Mouse (Mus musculus) limb, embryonic 12.5 days (tissue): ENCODE results near the gene Pdzd2. TPM values are rescaled to one million over a fixed set of nuclear protein-coding genes. Genes with fewer than 3 reads are reported as not detected.

Experiments
- ATAC-seq: fragments of 200-750 bp; cut with Nextera tagmentation; 2 replicates; pipeline ENCODE4 v1.8.0; 2017; ENCODE audit warnings: low read depth, moderate TSS enrichment; ENCODE audit not compliant: insufficient number of reproducible peaks, insufficient read depth, low FRiP score, low TSS enrichment
- H3K27ac ChIP-seq: fragments of 300-500 bp; sonication (generic); 2 replicates; pipeline ENCODE4 v1.5.1; 2016; ENCODE audit warnings: mild to moderate bottlenecking, moderate library complexity
- H3K27me3 ChIP-seq: fragments of 300-500 bp; sonication (generic); 2 replicates; pipeline ENCODE4 v1.6.1; 2016; ENCODE audit warnings: mild to moderate bottlenecking, moderate library complexity
- H3K36me3 ChIP-seq: fragments of 300-500 bp; sonication (generic); 2 replicates; pipeline ENCODE4 v1.6.1; 2016; ENCODE audit warnings: mild to moderate bottlenecking, moderate library complexity
- H3K4me1 ChIP-seq: fragments of 300-500 bp; sonication (generic); replicated peaks from 2 replicates; pipeline ENCODE4 v1.6.1; 2016
- H3K4me2 ChIP-seq: fragments of 300-500 bp; sonication (generic); 2 replicates; pipeline ENCODE4 v1.6.1; 2016; ENCODE audit warnings: mild to moderate bottlenecking, moderate library complexity
- H3K4me3 ChIP-seq: fragments of 300-500 bp; sonication (generic); replicated peaks from 2 replicates; pipeline ENCODE4 v1.5.1; 2016; ENCODE audit warnings: mild to moderate bottlenecking
- H3K9ac ChIP-seq: fragments of 300-500 bp; sonication (generic); replicated peaks from 2 replicates; pipeline ENCODE4 v1.6.1; 2016; ENCODE audit warnings: mild to moderate bottlenecking, moderate library complexity
- H3K9me3 ChIP-seq: fragments of 300-500 bp; sonication (generic); 2 replicates; pipeline ENCODE4 v1.6.1; 2016; ENCODE audit warnings: mild to moderate bottlenecking, moderate library complexity
- WGBS: fragments of 180-500 bp; shearing (Covaris S2); methylation state at CpG from one replicate; pipeline ENCODE4 v1.1.7; 2016; 5-methylcytosine and 5-hydroxymethylcytosine counted together
- polyA plus RNA-seq: library from polyadenylated mRNA; unstranded; fragments of >200 nt; fragmentation: Nextera tagmentation; extraction: Ambion mirVana; gene quantifications from 2 replicates; pipeline ENCODE4 v1.2.1, GENCODE M21; 2016

Pdzd2 gene
- polyA plus RNA-seq, 1 experiment from 2014 or later, result 32.5 TPM

DNA sequence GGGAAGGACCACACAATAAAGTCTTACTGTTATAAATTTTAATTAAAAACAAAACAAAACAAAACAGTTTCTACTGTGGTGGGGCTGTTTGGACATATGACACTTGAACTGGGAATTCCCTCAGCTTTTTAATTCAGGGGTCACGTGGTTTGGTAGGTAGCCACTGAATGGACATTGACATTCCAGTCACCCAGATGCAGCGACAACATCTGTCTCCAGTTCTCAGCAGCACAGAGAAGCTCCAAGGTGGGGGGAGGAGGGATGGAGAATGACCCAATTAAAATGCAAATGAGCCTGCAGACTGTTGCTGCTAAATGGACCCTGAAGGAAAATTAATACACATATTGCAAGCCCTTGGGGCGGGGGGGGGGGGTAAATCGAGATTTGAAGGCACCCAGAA, 233.6 kb downstream of the Pdzd2 start:
- Histone ChIP-seq H3K4me3 (no peak overlapping the region), H3K27ac (no peak overlapping the region), H3K9ac (no peak overlapping the region), H3K36me3 (no peaks in the 10 kb centered on the region), H3K4me2 (no peak overlapping the region), H3K4me1 (peaks cover 63% of the 10 kb centered on the region), H3K27me3 (no peaks in the 10 kb centered on the region; the same call in 1 of the 2 replicates), H3K9me3 (no peaks in the 10 kb centered on the region)
- no peak for ATAC-seq
- WGBS, result 55% methylated on average over 4 of the region's 4 CpGs

DNA sequence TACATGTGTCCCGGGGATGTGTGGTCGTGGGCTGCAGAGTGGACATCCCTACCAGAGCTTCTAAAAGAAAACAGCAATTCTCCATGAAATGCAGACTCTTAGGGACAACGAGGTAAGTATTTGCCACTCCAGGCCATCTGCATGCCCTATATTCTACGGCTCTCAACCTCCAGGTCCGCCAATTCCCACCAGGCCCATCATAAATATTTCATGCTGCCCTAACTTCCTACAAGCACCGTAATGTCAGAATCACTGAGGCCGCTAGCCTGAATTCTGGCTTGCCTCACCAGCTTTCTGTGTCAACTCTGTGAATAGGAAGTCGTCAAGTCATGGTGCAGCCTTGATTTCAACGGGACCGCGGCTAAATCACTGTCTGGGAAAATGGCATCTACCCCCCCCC, 234.2 kb downstream of the Pdzd2 start:
- Histone ChIP-seq H3K27ac (no peak overlapping the region), H3K4me3 (no peak overlapping the region), H3K4me1 (peaks cover 63% of the 10 kb centered on the region), H3K9ac (no peak overlapping the region), H3K27me3 (no peaks in the 10 kb centered on the region; the same call in 1 of the 2 replicates), H3K4me2 (no peak overlapping the region), H3K36me3 (no peaks in the 10 kb centered on the region), H3K9me3 (no peaks in the 10 kb centered on the region)
- 61% methylated on average over 11 of the region's 11 CpGs for WGBS
- ATAC-seq, result no peak

DNA sequence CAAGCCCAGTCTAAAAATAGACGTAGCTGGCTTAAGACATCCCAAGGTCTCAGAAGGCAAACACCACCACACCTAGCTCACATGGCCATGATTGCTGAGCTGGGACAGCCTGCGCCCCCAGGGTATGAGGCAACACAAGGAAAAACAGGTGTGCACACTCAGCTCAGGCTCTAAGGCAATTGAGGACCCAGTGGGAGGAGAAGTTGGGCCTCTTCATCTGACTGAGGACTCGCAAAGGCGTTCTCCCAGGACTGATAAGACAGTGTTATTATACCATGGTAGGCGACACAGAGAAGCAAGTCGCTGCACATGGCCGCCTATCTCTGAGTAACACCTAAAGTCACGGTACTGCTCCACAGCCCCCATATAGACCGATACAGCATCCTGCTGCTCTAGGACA, 235.8 kb downstream of the Pdzd2 start:
- Histone ChIP-seq H3K4me1 (peaks cover 59% of the 10 kb centered on the region), H3K9ac (no peak overlapping the region), H3K36me3 (no peaks in the 10 kb centered on the region), H3K9me3 (no peaks in the 10 kb centered on the region), H3K4me2 (no peak overlapping the region), H3K27me3 (no peaks in the 10 kb centered on the region; the same call in 1 of the 2 replicates), H3K4me3 (no peak overlapping the region), H3K27ac (no peak overlapping the region)
- 87% methylated on average over 9 of the region's 9 CpGs for WGBS
- ATAC-seq, result no peak

DNA sequence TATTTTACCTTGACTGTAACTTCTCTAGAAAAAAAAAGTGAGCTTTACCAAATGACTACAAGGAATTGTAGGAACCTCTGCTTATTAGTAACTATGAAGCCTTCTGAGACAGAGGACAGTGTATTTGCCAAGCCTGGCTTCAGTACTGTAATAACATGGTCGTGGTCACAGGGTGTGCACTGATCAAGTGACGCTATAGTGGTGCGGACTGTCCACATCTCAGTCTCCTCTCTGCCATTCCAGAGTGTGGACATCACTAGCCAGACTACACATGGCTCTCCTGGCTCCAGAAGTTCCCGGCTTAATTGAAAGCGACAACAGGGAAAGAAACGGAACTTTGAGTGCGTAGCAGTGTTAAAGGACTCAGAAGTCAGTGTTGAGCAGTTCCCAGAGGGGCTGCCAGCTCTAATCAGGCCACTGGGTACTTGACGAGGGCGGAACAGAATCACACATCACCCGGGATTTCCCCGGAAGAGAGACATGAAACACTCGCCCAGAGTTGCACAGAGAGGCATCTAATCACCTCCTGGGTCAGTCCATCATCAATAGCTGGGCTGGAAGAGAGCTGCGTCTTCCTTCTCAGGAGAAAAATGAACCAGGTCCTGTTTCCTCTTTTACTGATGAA, 237.7 kb downstream of the Pdzd2 start:
- Histone ChIP-seq H3K9ac (no peak overlapping the region), H3K4me3 (no peak overlapping the region), H3K4me2 (peak overlapping the region; percentile 22), H3K27ac (no peak overlapping the region), H3K36me3 (no peaks in the 10 kb centered on the region), H3K4me1 (peaks cover 56% of the 10 kb centered on the region), H3K9me3 (no peaks in the 10 kb centered on the region), H3K27me3 (no peaks in the 10 kb centered on the region; the same call in 1 of the 2 replicates)
- WGBS, result 37% methylated on average over 13 of the region's 13 CpGs
- no peak for ATAC-seq

DNA sequence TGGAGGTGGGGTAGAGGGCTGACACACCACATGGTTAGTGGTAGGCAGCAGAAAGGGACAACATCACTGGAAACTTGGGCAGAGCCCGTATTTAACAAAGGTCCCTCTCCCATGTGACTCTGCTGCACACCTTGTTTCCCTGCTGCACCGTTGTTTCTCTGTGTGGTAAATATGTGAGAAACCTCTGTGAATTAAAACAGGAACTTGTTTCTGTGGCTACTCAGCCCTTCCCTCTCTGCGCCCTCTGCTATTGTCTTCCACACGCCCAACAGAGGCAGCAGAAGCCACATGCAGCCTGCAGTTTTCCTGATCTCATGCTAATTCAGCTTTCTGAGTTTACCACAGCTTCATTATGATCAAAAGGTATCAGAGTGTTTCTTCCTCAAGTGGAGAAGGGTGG, 239.1 kb downstream of the Pdzd2 start:
- H3K27me3 ChIP-seq, result no peaks in the 10 kb centered on the region; the same call in 1 of the 2 replicates
- H3K4me1 ChIP-seq, result peaks cover 42% of the 10 kb centered on the region
- H3K36me3 ChIP-seq, result no peaks in the 10 kb centered on the region
- H3K9me3 ChIP-seq, result no peaks in the 10 kb centered on the region
- H3K27ac ChIP-seq, result no peak overlapping the region
- H3K4me2 ChIP-seq, result no peak overlapping the region
- no peak overlapping the region for H3K4me3 ChIP-seq
- no peak overlapping the region for H3K9ac ChIP-seq
- WGBS, result 80% methylated on average over 4 of the region's 4 CpGs
- ATAC-seq, result no peak

DNA sequence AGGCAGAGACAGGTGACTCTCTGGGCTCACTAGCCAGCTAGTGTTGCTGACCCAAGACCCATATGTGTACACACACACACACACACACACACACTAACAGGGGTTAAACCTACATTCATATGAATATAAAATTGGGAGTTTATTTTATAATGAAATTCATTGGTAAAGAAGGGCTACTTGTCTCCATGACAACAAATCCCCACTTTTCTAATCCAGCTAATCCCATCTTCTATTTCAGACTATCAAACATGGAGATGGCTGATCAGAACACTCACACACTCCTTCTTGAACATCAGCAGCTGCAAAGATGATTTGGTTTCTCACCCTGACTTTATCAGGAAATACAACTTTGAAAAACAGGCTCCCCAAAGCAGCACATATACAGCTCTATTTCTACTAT, 245.6 kb downstream of the Pdzd2 start:
- H3K9ac ChIP-seq, result no peak overlapping the region

DNA sequence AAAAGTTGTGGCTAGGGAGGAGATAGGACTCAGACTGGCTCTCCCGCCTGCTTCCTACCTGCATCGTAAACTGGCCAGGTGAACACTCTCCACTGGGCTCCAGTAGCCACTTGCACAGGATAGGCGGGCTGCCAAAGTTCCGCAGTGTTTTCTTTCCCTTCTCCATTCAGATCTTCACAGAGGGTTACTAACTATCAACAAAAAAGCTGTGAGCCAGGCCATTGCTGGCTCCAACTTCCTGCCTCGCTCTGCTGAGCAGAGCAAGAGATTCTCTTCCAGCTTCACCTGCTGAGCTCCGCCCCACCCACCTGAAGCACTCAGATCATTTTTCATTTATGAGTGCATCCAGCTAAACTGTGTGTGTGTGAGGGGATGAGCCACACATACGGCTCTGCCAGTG, 246.5 kb downstream of the Pdzd2 start:
- Histone ChIP-seq H3K4me1 (peaks cover 34% of the 10 kb centered on the region), H3K9ac (no peak overlapping the region), H3K27ac (no peak overlapping the region), H3K27me3 (no peaks in the 10 kb centered on the region), H3K9me3 (no peaks in the 10 kb centered on the region), H3K4me2 (no peak overlapping the region), H3K36me3 (no peaks in the 10 kb centered on the region), H3K4me3 (no peak overlapping the region)
- ATAC-seq, result no peak
- WGBS, result 72% methylated on average over 7 of the region's 7 CpGs

More for the DNA sequence above, 245.6 kb downstream of the Pdzd2 start:
- Histone ChIP-seq H3K9me3 (no peaks in the 10 kb centered on the region), H3K27ac (no peak overlapping the region), H3K4me2 (no peak overlapping the region), H3K27me3 (no peaks in the 10 kb centered on the region), H3K4me1 (peaks cover 34% of the 10 kb centered on the region), H3K36me3 (no peaks in the 10 kb centered on the region), H3K4me3 (no peak overlapping the region)
- ATAC-seq, result no peak

DNA sequence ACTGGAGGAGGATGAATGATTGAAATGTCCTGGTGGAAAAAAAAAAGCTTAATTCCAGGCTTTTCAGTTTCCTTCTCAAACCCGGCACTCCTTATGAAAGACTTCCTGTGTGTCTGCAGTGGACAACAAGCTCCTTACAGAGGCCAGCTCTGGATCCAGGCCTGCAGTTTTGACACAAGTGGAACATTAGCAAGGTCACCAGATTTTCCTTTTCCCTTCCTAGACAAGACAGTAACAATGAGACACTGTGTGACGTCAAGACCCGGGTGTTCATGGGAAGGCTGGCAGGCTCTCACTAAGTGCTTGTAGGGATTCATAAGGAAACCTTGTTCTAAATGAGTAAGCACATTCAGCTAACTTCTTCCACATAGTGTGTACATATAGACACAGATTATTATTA, 248.8 kb downstream of the Pdzd2 start:
- Histone ChIP-seq H3K9me3 (no peaks in the 10 kb centered on the region), H3K4me3 (no peak overlapping the region), H3K4me1 (peaks cover 34% of the 10 kb centered on the region), H3K4me2 (no peak overlapping the region), H3K27ac (no peak overlapping the region; the same call in 1 of the 2 replicates), H3K9ac (no peak overlapping the region), H3K36me3 (no peaks in the 10 kb centered on the region), H3K27me3 (no peaks in the 10 kb centered on the region)
- ATAC-seq, result no peak
- 64% methylated on average over 3 of the region's 3 CpGs for WGBS

DNA sequence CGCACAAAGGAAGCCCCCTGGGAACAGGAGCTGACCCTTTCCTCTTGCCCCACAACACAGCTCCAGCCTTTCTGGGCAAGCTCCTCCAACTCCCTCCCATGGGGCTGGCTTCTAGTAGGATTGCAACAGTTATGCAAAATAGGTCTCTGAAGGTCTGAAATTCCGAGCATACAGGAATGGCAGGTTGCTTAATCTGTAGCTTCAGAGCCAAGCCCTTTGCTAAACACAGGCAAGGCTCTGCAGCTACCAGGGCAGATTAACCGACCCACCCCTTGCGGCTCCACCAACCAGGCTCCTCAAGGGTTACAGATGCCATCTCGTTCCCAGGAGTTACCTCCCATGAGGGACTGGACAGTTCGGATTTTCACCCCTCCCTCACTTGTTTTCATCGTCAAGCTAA, 249.2 kb downstream of the Pdzd2 start:
- no peaks in the 10 kb centered on the region for H3K27me3 ChIP-seq
- H3K9me3 ChIP-seq, result no peaks in the 10 kb centered on the region
- H3K36me3 ChIP-seq, result no peaks in the 10 kb centered on the region
- H3K4me1 ChIP-seq, result peaks cover 34% of the 10 kb centered on the region
- H3K4me2 ChIP-seq, result no peak overlapping the region
- H3K4me3 ChIP-seq, result no peak overlapping the region
- no peak overlapping the region for H3K9ac ChIP-seq
- WGBS, result 37% methylated on average over 7 of the region's 7 CpGs
- ATAC-seq, result no peak
- H3K27ac ChIP-seq, result peak overlapping the region; percentile 4; the same call in 1 of the 2 replicates

DNA sequence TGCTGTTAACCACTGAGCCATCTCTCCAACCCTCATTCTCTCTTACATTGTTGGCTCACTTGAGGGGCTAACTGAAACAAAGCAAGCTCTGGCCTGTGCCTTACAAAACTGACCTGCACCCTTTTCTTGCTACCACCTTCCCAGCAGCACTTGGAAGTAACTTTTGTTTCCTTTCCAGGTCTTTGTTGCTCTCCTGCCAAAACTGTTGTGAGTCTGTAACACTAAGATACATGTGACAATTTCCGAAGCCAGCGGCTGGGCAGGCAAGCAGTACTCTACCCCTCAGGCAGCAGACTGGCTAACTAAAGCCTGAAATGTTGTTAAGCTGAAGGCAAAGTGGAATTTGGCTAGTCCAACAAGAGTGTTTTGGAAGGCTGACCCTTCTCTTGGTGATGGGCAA, 251.4 kb downstream of the Pdzd2 start:
- Histone ChIP-seq H3K27ac (no peak overlapping the region), H3K9me3 (no peaks in the 10 kb centered on the region), H3K9ac (no peak overlapping the region), H3K36me3 (no peaks in the 10 kb centered on the region), H3K4me3 (no peak overlapping the region), H3K4me2 (no peak overlapping the region), H3K4me1 (peaks cover 31% of the 10 kb centered on the region), H3K27me3 (no peaks in the 10 kb centered on the region)
- WGBS, result 94% methylated on average over 2 of the region's 2 CpGs
- no peak for ATAC-seq

DNA sequence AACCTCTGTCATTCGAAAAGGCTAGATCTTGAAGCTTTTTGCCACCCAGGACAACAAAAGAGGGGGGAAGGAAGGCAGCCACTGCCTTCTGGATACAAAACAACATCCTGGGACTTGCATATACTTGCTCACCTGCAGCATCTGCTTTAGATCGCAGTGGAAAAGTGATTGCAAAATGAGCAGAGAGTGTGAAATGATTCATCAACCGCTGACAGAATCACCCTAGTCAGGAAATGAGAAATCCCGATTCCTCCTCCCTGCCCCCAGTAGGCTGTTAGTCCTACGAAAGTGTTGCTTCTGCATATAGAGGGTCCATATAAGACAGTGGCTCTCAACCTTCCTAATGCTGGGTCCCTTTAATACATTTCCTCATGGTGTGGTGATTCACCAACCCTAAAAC, 258.5 kb downstream of the Pdzd2 start:
- Histone ChIP-seq H3K9me3 (no peaks in the 10 kb centered on the region), H3K36me3 (no peaks in the 10 kb centered on the region), H3K4me2 (no peak overlapping the region), H3K4me1 (peaks cover 40% of the 10 kb centered on the region), H3K27ac (peak overlapping the region; percentile 8; the same call in 1 of the 2 replicates), H3K27me3 (no peaks in the 10 kb centered on the region), H3K4me3 (no peak overlapping the region), H3K9ac (no peak overlapping the region)
- ATAC-seq, result no peak
- 57% methylated on average over 5 of the region's 5 CpGs for whole genome bisulfite sequencing

DNA sequence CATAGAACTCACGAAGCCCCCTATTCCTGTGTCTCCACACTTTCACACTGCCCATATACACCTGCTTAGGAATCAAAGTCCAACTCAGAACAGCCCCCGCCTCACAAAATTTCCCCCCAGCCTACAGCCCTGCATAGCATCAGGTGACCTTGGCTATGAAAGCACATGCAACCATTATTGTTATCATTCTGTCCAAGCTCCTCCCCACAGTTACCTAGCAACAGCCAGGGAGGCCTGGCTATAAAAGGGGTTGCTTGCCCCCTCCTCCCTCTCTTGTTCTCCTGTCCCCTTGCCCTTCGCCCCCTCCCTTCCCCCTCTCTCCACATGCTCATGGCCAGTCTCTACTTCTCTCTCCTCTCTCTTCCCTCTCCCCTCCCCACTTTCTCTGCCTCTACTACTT, 259.4 kb downstream of the Pdzd2 start:
- H3K4me3 ChIP-seq, result no peak overlapping the region
- 0 out of 2 replicates have a peak, but pooled peaks have one; percentile 6 for ATAC-seq
- 64% methylated on average over 3 of the region's 3 CpGs for WGBS
- H3K27me3 ChIP-seq, result no peaks in the 10 kb centered on the region
- peaks cover 40% of the 10 kb centered on the region for H3K4me1 ChIP-seq
- no peaks in the 10 kb centered on the region for H3K9me3 ChIP-seq
- H3K9ac ChIP-seq, result no peak overlapping the region; the same call in 1 of the 2 replicates
- no peaks in the 10 kb centered on the region for H3K36me3 ChIP-seq
- H3K27ac ChIP-seq, result no peak overlapping the region
- no peak overlapping the region for H3K4me2 ChIP-seq
